In genomic region chr3:153911197-153911881, GRCm38 (mm10) we compare ENCODE assay signal across 1 mouse cellular context.
TF ChIP-seq lines count a peak whose summit lies in the region.

No protein-coding gene starts in this region.

TF ChIP-seq in CH12.LX, 34 proteins besides CTCF, POLR2A, EP300 and RAD21 (continued from another document):
- TF ChIP-seq TCF12 (IDR thresholded peaks at IDR 0.05; ENCODE audit: low read depth, low read length) (0 out of 2 replicates have a peak, but pooled peaks have one; percentile 14), IRF4 (IDR thresholded peaks at IDR 0.05; ENCODE audit: low read depth, low read length) (0 out of 2 replicates have a peak, but pooled peaks have one; percentile 3), ELF1 (IDR thresholded peaks at IDR 0.05; ENCODE audit: low read depth, low read length) (peak; percentile 58; the same call in 1 of the 2 replicates), JUN (IDR thresholded peaks at IDR 0.05; ENCODE audit: insufficient read depth, low read depth, low read length) (0 out of 2 replicates have a peak, but pooled peaks have one; percentile 4), CHD1 (IDR thresholded peaks at IDR 0.05; ENCODE audit: low read depth, low read length) (peak; percentile 96), BHLHE40 (IDR thresholded peaks at IDR 0.05; ENCODE audit: low read depth, low read length) (0 out of 2 replicates have a peak, but pooled peaks have one; percentile 9), USF2 (conservative IDR thresholded peaks at IDR 0.05; ENCODE audit: low read depth, low read length) (peak; percentile 11; the same call in 1 of the 2 replicates)
